Mouse (Mus musculus): ENCODE data around the gene Dnajc19.
A peak's percentile ranks its signal among the peaks of the same experiment; 100 is the strongest.

Dnajc19 gene

DNA sequence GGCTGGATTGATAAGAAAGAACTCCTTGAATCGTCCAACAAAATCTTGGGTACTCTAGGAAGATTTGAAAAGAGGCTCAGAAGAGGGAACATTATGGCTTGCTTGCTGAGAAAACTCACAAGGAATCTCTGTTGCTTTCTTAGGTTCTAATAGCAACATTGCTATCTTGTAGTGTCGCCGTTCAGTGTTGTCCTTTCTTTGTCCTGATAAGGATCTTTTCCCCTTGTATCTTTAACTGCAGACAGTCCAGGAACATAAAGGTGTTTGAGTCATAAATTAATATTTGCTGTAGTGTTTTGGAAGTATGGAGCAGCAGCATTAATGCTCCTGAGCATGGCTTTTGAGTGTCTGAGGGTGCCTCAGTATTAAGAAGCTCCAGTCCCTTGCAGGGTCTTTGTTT is 50.5 kb downstream of the Dnajc19 start:
- no peak for DNase-seq (ENCODE audit: low read depth, low spot score)

DNA sequence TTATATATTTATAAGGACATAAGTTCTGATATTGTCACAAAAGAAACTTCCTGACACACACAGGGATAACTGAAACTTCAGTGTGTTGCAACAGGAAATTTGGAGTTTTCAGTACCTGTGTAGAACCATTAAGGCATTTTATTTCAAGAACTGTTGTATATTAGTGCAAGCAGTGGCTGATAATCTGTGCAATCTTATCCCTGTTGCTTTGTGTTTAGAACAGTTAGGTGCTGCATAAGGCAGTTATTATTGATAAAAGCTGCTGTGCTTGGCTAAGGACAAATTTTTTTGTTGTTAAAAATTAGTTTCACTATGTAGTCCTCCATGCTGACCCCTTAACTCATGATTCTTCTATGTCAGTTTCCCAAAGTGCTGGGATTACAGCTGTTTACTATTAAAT is 52.2 kb downstream of the Dnajc19 start:
- DNase-seq (ENCODE audit: low read depth, low spot score), result no peak

DNA sequence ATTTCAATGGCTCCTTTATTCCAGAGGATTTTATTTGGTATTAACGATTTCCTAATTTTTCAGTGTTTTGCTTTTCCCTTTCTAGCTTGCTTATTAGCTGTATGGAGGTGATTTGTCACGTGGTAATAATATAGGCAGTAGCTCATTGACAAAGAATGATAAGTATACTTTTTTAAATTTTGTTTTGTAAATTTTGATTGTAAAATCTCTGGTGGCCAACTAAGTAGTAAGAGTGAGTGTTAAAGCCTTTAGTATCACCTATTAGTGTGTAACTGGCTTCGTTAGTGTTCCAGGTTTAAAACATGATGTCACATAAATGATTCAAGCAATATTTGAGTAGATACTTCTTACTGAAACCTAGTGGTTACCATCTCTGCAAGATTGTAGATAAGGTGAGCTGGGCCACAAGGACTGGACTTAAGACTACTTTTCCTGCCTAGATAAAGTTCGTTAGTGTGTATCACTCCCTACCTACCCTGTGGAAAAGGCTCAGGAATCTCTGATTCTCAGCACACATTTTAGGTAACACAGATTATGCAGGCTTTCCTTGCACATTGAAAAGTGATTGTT is 59.8 kb downstream of the Dnajc19 start:
- no peak for DNase-seq (ENCODE audit: low read depth, low spot score)

DNA sequence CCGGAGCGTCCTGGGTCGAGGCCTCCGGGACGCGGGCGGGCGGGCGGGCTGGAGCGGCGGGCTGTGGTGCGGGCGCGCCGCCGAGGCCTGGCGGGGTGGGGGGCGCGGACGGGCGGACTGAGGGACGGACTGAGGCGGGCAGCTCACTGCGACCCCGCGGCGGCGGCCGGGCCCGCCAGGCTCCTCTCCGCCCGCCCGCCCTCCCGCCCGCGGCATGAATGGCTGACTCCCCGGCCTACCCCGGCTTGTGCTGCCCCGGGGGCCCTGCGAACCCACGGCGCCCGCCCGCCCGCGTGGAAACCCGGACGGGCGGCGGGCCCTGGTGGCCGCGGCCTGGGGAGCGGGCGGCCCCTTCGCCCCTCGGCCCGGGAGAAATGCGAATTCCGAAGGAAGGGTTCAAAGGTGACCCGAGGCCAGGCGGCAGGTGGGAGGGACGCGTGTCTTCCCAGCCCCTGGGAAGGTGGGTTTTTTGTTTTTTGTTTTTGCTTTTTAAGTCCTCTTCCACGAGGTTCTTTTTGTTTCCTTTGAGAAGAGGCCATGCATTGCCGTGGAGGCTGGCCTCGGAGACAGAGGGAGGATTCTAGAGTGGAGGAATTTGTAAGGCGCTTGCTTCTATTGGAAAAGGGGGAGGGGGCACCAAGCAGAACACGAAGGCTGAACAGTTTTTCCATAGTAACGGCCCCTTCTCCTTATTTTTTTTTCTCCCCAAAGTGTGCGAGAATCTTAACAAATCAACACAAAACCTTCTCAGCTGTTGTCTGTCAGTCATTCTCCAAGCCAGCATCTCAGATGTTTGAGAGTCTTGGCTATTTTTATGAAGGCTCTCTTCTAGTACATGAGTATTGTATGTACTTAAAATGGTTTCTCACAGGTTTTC is 60.5 kb downstream of the Dnajc19 start:
- DNase-seq (ENCODE audit: low read depth, low spot score), result peak; percentile 44

DNA sequence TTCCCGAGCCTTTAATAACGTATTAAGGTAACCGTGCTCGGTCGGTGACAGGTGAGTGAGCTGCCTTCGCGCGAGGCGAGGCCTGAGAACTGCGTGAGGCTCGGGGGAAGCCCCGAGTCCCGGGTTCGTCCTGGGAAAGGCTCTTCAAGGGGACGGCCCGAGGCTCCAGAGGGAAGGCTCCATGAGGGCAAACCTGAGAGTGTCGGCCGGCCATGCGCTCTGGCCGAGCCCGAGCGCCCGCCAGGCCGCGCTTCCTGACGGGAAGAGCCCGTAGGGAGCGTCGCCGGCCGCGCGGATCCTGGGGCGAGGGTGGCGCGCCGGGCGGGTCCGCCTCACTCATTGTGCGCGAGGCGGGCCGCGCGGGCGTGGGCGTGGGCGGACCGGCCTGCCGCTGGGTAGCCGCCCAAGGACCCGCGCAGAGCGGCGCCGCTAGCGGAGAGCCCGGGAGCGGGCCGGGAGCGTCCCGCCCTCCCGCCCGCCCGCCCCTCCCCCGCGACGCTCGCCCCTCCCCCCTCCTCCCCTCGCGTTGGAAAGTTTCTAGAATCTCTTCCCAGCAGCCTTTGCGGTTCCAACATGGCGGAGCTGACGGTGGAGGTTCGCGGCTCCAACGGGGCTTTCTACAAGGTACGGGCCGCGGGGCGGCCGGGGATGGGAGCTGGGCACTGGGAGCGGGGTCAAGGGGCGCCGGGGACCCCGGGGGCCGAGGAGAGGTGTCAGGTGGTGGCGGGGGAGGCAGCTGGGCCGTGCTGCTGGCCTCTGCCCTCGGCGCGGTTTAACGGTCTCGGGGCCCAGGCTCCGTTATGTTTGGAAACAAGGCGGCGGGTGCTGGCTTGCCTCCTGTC is 61.4 kb downstream of the Dnajc19 start, which contains the start of gene Fxr1:
Gene Fxr1 (plus strand): TSS at position 404 of the 842 bp plus-strand sequence.
- DNase-seq (ENCODE audit: low read depth, low spot score), result peak; percentile 78

DNA sequence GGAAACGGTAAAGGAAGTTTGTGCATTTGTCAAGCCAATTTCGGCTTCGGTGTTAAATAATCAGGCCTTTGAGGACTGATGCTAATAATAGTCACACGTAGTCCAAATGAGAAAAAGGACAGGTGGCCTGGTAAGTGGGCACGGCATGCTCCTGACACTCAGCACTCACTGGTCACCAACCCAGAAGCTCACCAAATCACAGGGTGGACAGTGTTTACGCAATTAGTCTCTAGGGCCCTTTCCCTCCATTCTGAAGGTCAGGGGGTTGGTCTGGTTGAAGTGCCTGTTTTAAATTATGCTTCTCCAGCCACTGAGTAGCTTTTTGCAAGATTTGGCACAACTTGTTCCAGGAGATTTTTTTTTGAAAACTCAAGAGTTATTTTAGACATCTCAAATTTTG is 72.9 kb downstream of the Dnajc19 start:
- DNase-seq (ENCODE audit: low read depth, low spot score), result peak; percentile 33

DNA sequence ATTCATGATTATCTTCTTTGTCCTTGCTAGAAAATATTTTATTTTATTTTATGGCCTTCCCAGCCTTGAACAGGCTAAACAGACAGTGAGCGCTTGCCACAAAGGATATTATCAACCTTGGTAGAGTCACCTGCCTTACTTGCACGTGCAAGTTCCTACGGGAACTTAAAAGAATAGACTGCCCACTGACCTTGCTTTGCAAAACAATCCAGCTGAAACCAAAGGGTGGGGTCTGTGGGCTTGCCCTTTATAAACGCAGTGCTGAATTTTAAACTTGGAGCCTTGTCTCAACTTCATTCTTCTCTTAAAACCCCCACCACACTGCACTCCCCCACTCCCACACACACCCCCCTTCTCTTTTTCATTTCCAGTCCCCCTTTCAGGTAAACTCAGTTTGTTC is 73.5 kb downstream of the Dnajc19 start:
- DNase-seq (ENCODE audit: low read depth, low spot score), result peak; percentile 92

DNA sequence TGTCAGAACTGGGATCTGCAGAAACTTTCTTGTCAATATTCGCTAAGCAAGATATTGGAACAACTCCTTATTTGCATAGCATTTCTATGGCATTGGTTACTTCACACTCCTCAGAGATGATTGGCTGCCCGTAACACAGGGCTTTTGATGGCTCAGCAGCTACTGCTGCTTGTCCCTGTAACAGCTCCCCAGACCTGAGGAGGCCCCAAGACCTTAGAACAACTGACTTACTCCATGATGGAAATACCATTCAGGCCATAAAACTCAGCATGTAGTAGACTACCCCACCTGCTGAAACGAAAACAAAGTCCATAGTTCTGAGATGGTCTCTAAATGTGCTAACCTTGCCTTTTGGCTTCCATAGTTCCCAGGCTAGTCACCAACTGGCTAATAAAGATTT is 74.3 kb downstream of the Dnajc19 start:
- peak; percentile 46 for DNase-seq (ENCODE audit: low read depth, low spot score)

DNA sequence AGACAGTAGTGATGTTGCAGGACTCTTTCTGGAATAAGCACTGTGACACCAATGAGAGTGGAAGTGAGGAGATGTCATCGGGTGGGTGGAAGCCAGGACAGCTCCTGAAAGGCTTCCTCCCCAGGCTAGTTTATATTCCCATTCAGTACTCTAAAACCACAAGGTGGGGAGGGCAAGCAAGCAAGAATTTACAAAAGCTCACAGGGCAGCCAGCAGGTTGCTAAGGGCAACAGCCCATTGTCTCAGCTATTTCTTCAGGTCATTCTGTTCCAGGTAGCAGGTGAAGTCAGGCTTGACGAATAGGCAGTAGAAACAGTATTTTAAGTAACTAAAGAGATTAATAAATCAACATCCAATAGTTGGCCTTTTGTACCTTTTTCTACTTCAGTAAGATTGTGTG is 74.8 kb downstream of the Dnajc19 start:
- DNase-seq (ENCODE audit: low read depth, low spot score), result peak; percentile 53
